Mouse (Mus musculus) Muller cell, postnatal 12 days (primary cell): ENCODE measurements around the gene Rgl2.

Experiments
- DNase-seq: peaks from one replicate; pipeline ENCODE4 v3.0.0-alpha.2; 2015; ENCODE audit errors: inconsistent ontology term

Gene Rgl2

DNA sequence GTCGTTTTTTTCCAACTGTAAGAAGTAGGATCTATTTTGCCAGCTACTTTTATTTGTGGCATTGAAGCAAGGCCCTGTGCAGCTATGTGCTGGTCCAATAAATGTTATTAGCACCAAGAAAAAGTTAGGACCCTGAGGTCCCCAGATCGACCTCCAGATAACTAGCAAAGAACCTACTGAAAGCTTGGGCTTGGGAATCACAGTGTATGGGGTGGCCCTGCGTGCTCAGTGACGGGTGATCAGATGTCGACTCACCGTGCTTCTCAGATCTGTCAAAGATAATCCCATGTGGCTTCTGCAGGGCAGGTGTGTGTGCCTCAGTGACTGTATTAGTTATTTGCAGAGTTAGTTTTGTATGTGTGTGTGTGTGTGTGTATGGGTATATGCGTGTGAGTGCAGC lies 8.0 kb upstream of the Rgl2 start:
- no peak for DNase-seq

DNA sequence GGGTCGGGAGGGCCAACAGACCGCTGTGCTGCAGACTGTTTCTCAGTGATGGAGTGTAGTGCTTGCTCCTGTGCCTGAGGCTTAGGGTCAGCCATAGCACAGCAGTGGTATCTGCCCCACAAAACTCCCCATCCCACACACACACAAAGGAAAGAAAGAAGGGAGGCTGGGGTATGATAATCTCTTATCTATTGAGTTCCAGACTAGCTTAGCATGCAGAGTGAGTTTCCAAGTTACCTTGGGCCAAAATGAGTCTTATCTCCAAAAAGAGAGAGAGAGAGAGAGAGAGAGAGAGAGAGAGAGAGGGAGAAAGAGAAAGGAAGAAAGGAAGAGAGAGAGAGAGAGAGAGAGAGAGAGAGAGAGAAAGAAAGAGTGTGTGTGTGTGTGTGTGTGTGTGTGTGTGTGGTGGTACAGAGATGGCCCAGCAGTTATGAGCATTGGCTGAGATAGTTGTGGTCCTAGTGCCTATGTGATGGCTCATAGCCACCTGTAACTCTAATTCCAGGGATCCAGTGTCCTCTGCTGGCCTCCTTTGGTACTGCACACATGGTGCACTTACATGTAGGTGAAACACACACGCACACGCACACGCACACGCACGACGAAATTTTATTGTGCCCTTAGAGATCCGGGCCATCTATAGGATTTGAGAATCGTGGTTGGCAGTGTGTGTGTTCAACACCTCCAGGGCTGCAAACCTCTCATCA lies 4.6 kb upstream of the Rgl2 start:
- no peak for DNase-seq

DNA sequence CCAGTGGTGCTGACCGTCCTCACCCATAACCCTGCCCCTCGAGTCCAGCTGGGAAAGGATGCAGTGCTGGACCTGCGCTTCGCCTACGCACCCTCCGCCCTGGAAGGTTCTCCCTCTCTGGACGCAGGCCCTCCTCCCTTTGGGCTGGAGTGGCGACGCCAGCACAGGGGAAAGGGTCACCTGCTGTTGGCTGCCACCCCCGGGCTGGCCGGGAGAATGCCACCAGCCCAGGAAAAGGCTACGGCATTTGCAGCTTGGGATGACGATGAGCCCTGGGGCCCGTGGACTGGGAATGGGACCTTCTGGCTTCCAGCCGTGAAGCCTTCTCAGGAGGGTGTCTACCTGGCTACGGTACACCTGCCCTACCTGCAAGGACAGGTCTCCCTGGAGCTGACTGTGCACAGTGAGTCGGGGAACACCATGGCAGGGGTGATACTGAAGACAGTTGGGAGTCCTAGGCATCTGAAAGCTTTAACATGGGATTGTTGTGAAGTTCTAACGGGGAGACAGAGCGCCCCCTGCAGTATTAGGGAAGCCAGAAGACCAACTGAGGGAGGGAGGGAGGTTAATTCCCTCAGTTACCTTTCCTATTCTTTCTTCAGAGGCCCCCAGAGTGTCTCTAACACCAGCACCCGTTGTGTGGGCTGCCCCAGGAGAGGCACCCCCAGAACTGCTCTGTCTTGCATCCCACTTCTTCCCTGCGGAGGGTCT lies 3.8 kb upstream of the Rgl2 start:
- DNase-seq = no peak

DNA sequence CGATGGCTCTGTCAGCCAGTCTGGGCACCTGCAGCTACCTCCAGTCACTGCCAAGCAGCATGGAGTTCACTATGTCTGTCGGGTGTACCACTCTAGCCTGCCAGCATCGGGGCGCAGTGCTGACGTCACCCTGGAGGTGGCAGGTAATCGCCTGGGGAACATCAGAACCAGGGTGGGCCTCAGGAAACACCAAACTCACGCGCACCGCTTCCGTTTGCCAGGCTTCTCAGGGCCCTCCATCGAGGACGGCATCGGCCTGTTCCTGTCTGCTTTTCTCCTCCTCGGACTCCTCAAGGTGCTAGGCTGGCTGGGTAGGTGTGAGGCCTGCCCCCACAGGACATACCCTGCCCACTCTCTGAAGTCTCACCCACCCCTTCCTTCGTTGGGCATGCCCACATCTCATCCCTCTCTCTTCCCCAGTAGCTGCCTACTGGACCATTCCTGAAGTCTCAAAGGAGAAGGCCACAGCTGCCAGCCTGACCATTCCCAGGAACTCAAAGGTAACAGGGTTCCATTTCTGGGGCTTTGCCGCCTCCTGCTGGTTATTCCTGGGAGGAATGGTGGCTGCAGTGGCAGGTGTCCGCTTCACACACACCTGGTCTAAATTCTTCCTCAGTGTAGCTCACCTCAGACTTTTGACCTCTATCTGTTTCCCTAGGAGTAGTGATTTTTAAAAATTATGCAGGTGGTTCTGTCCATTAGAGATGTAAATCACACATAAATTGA lies 3.0 kb upstream of the Rgl2 start:
- DNase-seq = no peak

DNA sequence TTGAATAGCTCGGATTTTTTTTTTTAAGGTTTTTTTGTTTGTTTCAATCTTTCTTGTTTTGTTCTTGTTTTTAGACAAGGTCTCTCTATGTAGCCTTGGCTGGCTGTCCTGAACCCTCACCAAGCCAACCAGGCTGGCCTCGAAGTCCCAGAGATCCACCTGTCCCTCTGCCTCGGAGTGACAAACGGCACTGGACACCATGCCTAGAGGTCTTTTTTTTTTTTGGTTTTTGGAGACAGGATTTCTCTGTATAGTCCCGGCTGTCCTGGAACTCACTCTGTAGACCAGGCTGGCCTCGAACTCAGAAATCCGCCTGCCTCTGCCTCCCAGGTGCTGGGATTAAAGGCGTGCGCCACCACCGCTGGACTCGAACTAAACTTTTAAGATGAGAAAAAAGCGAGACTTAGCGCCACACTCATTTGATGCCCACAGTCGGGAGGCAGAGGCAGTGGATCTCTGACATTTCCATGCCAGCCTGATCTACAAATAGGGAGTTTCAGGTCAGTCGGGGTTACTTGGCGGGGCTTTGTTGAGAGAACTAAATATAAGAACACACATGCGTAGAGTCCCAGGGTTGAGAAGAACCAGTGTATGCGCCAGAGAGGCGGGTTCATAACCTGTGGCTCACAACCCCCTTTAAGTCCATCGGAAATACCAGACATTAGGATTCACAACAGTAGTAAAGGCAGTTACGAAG lies 944 bp upstream of the Rgl2 start:
- no peak for DNase-seq

DNA sequence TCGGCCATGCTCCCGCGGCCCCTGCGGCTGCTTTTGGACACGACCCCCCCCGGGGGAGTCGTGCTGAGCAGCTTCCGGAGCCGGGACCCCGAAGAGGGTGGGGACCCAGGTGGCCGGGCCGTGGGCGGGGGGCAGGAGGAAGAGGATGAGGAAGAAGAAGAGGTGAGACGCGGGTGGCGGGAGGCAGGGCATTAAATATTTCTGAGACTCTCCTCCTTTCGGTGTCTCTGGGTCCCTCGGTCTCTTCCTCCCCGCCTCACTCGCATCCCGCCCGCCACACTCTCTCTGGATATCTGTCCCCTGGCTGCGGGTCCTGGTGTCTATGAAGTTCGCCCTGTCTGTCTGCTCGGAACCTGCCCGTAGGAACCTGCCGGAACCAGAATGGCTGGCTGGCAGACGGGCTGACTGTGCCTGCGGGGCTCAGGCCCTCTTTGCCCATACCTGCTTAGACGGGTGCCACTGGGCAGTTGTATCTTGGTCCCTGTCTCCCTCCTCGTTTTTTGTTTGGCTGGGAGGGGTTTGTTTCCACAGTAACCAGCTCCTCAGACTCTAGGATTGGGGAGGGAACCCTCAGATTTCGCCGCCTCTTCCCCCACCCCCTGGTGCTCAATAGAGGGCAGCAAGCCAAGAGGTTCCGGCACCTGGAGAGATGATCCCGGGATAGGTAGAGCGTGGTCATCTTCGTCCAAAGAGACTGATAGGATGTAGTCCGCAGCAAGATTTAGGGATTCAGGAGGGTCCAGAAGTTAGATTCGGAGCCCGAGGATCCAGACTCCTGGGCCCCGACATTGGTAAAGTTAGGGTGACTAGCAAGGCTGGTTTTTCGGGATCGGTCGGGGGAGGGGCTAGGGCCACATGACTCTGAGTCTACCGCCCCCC lies 1.2 kb downstream of the Rgl2 start:
- peak; percentile 77 for DNase-seq

DNA sequence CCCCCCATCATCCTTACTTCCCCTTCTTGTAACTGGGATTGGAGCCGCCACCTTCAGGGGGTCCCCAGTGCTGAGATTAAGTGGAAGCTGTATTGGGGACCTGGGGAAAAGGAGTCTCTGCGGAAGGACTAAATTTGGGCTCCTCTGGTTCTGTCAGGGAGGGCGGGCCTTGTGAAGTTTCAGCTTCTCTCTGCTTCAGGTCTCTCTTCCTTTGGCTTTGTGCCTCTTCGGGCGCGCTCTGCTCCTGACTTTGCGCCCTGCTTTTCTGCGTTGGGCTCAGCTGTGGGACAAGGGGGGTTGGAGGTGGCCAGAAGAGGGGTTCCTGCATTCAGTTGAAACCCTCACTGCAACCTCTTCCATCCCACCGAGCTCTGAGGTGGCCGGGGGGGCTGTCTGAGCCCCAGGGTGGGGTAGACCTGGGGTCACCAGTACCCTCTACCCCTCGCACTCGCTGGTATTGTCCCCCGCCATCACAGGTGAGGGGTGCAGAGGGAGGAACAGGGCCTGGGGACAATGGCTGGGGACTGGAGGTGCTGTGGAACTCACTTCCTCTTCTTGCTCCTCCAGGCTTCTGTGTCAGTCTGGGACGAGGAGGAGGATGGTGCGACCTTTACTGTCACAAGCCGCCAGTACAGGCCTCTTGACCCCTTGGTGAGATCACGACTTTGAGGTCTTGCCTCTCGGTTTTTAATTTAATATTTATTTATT lies 2.0 kb downstream of the Rgl2 start:
- DNase-seq = no peak

DNA sequence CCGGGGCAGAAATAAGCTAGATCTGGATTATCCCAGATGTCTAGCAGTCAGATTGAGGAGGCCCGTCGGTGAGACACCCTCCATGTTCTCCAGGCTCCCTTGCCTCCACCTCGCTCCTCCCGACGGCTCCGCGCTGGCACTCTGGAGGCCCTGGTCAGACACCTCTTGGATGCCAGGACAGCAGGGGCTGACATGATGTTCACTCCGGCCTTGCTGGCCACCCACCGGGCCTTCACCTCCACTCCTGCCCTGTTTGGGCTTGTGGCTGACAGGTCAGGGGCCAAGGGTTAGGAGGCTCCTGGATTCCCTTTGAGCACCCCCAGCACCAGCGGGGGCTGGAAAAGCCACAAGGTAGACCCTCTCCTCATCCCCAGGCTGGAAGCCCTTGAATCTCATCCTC lies 2.6 kb downstream of the Rgl2 start:
- no peak for DNase-seq

DNA sequence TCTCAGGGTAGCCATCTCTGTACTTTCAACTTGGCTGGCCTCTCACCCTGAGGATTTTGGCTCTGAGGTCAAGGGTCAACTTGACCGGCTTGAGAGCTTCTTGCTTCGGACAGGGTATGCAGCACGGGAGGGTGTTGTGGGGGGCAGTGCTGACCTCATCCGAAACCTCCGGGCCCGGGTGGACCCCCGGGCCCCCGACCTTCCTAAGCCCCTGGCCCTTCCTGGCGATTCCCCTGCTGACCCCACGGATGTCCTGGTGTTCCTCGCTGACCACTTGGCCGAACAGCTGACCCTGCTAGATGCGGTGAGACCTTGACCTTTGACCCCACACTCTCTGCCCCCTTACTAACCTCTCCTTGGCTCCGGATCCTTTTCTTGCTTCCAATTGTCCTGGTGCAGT lies 3.1 kb downstream of the Rgl2 start:
- DNase-seq = no peak

DNA sequence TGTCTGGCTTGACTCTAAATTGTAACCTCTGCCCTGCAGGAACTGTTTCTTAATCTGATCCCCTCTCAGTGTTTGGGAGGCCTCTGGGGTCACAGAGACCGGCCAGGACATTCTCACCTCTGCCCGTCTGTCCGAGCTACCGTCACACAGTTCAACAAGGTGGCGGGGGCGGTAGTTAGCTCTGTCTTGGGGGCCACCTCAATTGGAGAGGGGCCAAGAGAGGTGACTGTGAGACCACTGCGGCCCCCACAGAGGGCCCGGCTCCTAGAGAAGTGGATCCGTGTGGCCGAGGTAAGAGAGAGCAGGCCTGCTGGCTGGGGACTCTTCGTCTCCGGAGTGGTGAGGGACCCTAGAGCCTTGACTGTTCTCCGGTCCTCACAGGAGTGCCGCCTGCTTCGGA lies 3.6 kb downstream of the Rgl2 start:
- DNase-seq = no peak

DNA sequence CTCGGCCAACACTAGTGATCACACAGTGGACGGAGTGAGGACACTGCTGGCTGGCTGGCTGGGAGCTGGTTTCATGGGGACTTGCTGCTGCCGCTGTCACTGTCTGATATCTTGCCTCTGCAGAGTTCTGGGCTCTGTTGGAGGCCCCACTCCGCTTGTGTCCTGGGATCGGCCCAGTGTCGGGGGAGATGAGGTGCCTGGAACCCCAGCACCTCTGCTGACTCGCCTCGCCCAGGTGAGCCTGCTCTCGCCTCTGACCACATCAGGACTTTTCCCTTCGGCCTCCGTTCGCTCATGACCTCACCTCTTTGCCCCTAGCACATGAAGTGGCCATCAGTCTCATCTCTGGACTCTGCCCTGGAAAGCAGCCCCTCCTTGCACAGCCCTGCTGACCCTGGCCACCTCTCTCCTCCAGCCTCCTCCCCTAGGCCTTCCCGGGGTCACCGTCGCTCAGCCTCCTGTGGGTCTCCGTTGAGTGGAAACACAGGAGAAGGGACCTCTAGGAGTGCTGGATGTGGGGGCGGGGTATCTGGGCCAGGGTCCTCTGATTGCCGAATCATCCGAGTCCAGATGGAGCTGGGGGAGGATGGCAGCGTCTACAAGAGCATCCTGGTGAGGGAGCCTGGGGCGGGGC lies 6.2 kb downstream of the Rgl2 start:
- no peak for DNase-seq

DNA sequence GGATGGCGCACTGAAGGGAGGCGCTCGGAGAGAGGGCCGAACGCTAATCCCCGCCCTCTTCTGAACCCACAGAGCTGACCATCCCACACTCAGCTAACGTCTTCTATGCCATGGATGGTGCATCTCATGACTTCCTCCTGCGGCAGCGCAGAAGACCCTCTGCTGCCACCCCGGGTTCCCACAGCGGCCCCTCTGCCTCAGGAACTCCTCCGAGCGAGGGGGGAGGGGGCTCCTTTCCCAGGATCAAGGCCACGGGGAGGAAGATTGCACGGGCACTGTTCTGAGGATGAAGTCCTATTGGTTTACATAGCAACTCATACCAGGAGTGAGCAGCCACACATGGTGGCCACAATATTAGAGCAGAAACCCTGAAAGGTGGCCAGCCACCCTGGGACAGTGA lies 7.7 kb downstream of the Rgl2 start:
- DNase-seq = no peak

DNA sequence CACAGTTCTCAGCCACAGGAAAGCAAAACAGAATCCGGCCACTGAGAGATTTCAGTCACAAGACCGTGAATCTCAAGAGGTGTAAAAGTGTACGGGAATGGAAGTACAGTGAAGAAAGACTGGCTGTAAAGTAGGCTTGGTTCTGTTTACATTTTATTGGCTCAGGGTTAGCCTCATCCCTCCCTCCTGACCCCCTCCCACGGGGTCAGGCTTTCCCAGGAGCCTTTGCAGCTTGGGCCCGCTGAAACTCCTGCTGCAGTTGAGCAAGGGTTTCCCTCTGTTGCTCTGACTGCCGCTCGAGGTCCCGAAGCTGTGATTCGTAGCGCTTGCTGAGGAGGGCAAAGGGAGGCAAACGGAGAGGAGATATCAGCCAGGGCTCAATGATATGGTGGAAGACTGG lies 9.4 kb downstream of the Rgl2 start:
- DNase-seq = no peak

DNA sequence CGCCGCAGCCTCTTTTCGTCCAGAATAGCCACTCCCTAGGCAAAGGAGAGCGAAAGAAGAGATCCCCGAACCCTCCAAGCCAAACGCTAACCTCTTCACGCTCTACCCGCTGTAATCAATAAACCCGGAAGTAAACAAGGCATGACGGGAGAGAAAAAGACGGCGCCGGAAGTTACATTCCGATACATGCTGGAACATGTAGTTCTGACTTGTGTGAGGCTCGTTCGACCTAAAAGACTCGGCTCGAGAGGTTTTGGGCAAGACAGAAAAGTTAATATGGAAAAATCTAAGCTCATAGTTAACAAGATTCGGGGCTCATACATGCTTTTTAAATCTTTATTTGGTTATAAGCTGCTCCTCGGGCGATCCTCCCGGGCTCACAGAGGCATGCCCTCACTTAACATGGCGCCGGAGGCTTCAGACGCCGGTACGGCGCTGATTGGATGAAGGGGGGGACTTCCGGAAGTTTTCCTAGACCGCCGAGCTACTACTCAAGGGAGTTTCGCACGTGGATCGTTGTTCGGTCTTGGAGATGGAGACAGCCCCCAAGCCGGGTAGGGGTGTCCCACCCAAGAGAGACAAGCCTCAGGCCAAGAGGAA lies 11.0 kb downstream of the Rgl2 start, which contains the start of the genes Pfdn6 and Wdr46:
Gene Pfdn6, minus strand, starts transcription at position 138 of the 600 bp plus-strand sequence.
Gene Wdr46, plus strand, starts transcription at position 455 of the 600 bp plus-strand sequence.
- DNase-seq = peak; percentile 94

DNA sequence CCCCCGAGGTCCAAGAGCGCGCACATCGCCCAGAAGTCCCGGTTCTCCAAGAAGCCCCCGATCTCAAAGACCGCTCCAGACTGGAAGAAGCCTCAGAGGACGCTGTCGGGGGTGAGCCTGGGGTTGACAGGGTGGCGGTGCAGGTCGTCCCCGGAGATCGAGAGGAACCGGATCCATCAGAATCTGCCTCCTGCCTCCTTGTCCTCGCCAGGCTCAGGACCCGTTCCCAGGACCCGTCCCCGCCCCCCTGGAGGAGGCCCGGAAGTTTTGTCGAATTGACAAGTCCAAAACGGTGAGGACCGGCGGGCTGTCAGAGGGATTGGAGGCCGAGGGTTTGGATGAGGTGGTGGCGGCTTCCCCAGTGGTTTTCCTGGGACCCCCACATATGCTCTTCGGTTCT lies 11.6 kb downstream of the Rgl2 start:
- peak; percentile 36 for DNase-seq

DNA sequence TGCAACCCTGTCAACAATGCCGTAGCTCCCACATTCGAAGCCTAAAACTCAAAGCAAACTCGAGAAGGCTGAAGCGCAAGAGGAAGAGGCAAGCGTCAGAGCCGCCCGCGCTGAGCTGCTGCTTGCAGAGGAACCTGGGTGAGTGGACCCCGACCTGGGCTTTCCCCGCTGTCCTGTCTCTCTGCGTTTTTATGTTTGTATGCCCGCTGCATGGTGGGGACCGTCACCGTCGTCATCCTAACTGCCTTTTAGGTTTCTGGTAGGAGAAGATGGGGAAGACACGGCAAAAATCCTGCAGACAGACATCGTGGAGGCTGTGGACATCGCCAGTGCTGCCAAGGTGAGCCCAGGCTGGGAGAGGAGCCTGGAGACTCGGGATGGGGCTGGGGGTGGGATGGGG lies 12.0 kb downstream of the Rgl2 start:
- no peak for DNase-seq

DNA sequence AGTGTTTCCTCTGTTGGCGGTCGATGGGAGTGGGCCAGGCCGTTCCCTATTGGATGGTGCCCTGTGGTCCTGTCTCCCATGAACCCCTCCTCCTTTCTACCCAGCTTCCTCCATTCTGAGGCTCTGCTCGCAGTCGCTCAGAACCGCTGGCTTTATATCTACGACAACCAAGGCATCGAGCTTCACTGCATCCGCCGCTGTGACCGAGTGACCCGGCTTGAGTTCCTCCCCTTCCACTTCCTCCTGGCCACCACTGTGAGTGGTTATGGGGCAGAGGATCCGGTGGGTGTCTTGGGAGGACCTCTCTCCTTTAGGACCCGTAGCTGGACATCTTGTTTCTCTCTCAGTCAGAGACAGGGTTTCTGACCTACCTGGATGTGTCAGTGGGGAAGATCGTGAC lies 14.1 kb downstream of the Rgl2 start:
- DNase-seq = no peak

DNA sequence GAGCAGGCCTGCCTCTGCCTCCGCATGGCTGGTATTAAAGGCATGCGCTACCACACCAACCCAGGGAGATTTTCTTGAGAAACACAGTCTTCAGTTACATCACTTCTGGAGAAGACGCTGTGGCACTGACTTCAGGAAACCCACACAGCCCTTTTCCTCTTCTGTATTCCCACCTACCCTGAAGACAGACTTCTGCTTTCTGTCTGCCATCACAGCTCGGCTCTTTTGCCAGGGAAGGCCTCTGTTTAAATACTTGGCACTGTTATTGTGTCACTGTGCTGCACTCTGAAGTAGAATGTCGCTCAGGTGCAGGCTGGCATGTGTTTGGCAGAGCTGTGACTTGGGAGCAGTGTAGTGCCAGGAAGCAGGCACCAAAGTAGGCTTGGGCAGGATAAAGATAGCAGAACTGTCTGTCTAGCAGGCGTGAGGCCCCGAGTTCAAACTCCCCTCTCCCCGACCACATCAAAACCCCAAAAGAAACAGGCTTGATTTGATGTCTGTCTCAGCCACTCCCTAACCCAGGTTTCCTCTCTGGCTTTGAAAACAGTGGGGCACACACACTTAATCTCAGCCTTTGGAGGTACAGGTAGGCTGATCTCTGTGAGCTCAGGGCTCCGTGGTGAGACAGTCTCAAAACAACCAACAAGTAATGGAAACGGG lies 18.2 kb downstream of the Rgl2 start:
- no peak for DNase-seq
